Mouse (Mus musculus) adrenal gland, adult 18-20 months (tissue): ENCODE measurements around the gene Rpl6. TPM values are rescaled to one million over a fixed set of nuclear protein-coding genes. Genes with fewer than 3 reads are reported as not detected.
"Not testable (repeated sequence)": the region's sequence is repeated elsewhere in the genome, so short reads cannot be mapped to it uniquely, and the experiment has no call there.

Experiments
- DNase-seq, 2 experiments: peaks; one replicate each; pipeline ENCODE4 v3.0.0; 2021 to 2022; ENCODE audit warnings: low spot score in 2 of 2
- total RNA-seq, 2 experiments: library from RNA; stranded (reverse); gene quantifications; 1 replicate in 1 of 2; 2 replicates in 1 of 2; pipeline ENCODE4 v1.2.3; 2021

Gene Rpl6
- total RNA-seq, 2 experiments from 2014 or later, result 921 to 1,031 TPM

DNA sequence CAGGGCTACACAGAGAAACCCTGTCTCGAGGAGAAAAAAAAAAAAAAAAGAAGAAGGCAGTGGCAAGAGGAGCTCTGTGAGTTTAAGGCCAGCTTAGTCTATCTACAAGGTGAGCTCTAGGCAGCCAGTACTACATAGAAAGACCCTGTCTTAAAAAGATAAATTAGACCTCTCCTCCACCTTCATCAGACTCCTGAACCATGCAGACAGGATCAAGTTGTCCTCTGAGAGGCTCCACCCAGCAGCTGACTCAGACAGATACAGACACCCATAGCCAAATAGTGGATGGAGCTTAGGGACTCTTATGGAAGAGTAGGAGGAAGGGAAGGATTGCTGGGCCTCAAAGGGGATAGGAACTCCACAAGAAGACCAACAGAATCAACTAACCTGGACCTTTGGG is 10.1 kb upstream of the Rpl6 start:
- no peak for DNase-seq

DNA sequence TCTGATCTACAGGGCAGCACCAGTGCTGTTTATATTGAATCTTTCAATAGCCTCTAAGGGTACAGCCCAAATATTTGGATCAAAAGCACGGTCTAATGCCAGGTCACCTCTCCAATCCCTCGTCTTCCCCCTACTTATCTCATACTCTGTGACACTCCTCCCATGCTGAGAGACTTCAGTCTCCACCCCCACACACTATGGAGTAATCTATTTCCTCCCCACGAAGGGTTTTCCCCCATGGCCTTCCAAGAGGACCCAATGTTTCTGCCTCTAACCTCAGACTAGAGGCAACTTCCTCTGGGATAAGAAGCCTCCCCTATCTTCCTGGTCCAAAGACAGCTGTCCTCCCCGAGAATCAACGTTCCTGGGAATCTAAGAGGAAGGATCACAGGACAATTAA is 7.5 kb upstream of the Rpl6 start:
- DNase-seq, result no peak

DNA sequence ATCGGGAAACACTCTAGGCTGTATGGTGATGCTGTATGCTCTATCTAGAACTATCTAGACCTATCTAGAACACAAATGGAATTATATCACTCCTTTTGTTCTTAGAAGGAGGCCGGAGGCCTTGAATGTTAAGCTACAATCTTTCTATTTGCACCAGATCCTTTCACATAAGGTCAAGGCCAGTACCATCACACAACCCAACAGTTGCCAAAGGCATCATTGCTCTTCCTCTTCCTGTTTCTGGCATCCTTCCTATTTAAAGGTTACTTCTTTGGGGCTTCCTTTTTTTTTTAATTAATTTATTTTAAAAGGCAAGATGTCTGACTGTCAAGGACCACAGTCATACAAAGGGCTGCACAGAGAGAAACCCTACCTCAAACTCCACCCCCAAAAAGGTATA is 6.9 kb upstream of the Rpl6 start:
- no peak for DNase-seq

DNA sequence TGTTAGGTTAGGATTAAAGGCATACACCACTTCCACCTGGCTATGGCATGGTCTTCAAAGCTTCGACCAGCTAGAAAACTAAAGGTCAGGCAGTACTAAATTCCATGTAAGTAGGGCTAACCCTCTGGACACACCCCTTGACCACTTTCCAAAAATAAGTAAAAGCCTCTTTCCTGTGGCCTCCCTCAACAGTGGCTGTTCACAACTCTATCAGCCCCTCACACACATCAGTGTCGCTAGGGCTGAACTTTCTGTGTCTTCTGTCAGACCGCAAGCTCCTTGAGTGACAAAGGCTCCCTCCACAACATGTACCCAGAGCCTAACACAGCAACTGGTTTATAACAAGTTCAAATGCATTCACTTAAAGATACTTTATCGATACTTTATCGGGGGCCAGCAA is 5.9 kb upstream of the Rpl6 start:
- no peak for DNase-seq

DNA sequence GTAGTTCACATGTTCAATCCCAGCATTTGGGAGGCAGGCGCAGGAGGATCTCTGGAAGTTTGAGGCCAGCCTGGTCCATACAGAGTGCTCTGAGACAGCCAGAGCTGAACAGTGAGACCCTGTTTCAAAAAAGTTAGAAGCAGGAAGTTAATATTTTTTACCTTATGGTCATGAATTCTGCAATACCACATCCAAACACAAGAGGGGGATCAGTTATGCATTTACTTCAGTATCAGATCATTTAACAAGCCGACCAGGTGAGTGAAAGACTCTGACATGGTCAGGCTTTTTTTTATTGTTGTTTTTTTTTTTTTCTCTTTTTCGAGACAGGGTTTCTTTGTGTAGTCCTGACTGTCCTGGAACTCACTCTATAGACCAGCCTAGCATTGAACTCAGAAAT is 2.5 kb upstream of the Rpl6 start:
- DNase-seq, result no peak

DNA sequence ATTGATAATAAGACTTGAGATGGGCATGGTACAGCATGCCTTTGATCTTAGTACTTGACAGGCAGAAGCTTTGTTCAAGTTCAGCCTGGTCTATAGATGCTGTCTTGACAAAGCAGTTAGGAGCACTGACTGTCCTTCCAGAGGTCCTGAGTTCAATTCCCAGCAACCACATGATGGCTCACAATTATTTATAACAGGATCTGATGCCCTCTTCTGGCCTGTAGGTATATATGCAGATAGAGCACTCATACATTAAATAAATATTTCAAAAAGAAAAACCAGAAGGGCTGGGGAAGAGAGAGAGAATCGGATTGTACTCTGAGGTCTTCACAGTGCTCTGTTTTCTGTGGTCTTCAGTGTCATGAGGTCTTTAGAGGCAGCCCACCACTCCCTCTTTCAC is 1.8 kb upstream of the Rpl6 start:
- DNase-seq, result no peak

DNA sequence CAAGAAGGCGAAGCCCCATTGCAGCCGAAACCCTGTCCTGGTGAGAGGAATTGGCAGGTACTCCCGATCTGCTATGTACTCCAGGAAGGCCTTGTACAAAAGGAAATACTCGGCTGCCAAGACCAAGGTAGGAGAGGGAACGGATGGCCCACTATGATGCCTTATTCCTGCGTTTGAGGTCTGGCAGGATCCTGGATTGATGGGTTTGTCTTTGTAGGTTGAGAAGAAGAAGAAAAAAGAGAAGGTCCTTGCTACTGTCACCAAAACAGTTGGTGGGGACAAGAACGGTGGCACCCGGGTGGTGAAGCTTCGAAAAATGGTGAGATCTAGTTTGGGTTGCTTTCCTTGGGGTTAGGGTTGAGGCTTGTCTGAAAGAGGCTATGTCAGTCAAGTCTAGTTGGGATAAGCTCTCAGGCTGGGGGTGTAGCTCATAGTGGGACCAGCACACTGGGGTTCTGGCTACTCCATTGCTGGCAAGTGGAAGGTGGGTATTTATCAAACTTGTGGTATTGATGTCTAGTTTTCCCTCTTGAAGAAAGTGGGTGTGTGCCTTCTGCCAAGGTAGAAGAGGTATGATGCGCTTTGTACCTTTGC is 1.4 kb downstream of the Rpl6 start:
- DNase-seq, result not testable (repeated sequence)

DNA sequence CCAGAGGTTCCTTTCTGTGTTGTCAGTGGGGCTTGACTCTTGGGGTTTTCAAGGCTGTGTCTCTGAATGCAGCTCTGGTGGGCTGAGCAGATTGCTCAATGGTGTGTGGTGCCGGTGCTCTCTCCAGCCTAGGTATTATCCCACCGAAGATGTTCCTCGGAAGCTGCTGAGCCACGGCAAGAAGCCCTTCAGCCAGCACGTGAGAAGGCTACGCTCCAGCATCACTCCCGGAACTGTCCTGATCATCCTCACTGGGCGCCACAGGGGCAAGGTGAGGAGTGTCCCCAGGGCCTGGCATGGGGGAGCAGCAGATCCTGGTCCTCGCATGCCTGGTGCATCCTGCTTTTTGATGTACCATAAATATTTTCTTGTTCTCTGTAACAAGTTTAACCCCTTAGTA is 2.3 kb downstream of the Rpl6 start:
- DNase-seq, result no peak

DNA sequence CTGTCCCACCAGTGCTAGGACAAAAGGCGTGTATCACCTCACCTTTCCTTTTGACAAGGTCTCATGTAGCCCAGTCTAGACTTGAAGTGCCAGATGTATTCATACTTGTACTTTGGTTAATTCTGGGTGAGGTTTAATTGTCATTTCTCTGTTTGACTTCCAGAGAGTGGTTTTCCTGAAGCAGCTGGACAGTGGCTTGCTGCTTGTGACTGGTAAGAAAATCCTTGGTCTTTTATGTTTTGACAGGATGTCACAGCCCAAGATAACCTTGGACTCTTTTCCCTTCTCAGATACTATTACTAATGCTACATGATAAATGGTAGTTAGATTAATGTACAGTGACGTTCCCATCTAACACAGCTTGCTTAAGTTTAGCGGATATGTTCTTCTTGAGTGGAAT is 2.7 kb downstream of the Rpl6 start:
- DNase-seq, result no peak

DNA sequence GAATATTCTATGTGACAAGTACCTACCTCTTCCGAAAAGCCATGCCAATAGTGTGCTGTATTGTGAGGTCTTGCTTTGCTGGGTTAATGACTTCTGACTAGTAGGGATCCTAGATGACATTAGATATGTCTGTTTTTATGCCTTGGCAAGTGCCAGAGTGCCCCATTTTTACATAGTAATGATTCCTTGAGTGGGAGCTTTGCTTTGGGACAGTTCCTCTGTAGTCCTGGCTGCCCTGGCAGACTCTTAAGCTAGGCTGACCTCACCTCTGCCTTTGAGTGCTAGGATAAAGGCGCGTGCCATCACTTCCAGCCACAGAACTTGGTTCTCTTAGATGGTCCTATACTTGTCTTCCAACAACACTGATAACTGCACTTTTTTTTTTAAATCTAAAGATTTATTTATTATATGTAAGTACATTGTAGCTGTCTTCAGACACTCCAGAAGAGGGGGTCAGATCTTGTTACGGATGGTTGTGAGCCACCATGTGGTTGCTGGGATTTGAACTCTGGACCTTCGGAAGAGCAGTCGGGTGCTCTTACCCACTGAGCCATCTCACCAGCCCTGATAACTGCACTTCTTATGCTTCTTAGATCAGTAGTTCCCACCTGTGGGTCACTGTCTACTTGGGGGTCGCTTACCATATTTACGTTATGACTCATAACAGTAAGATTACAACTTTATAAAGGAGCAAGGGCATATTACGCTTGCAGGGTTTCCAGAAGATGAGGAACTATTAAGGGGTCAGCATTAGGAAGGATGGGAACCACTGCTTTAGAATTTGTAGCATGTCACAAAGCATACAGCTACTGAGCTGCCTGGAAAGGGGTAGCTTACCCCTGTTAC is 5.7 kb downstream of the Rpl6 start:
- no peak for DNase-seq

DNA sequence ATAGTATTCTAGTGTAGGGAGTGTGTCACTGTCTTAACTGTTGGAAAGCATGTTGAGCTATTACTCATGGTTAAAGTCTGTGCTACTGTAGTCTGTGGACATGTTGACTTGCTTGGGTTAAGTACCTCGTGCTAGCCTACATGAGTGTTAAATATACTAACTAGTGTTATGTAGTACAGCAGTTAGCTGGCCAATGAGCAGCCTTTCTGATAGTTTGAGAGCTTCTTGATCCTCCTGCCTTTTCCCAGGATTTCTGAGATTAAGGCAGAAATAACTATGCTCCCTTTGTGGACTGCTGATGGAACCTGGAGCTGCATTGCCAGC is 6.3 kb downstream of the Rpl6 start:
- no peak for DNase-seq

DNA sequence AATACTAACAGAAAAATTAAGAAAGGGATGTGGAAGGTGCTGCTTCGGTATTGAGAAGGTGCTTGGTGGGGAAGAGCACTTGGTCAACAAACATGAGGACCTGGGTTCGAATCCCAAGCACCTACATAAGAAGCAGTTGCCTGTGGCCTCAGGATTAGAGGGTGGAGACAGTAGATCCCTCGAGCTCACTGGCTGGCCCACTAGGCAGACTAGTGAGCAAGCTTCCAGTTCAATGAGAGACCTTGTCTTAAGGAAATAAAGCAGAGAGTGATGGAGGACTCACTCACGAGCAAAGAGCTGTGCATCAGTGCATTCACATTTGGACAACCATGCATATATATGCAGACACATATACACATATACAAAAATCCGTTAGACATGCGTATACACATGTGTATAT is 7.8 kb downstream of the Rpl6 start:
- no peak for DNase-seq

DNA sequence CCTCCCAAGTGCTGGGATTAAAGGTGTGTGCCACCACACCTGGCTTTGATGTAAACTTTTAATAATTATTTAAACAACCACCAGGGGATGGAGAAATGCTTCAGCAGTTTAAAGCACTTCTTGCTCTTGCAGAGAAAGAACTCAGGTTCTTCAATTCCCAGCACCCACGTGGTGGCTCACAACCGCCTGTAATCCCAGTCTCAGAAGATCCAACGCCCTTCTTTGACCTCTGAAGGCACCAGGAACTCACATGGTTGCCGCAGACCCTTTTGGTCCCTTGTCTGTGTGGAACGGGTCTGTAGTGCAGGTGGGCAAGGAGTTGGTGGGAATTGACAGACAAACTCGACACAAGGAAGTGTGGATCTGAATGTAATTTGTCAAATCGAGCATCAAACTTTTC is 10.4 kb downstream of the Rpl6 start:
- DNase-seq, result no peak

DNA sequence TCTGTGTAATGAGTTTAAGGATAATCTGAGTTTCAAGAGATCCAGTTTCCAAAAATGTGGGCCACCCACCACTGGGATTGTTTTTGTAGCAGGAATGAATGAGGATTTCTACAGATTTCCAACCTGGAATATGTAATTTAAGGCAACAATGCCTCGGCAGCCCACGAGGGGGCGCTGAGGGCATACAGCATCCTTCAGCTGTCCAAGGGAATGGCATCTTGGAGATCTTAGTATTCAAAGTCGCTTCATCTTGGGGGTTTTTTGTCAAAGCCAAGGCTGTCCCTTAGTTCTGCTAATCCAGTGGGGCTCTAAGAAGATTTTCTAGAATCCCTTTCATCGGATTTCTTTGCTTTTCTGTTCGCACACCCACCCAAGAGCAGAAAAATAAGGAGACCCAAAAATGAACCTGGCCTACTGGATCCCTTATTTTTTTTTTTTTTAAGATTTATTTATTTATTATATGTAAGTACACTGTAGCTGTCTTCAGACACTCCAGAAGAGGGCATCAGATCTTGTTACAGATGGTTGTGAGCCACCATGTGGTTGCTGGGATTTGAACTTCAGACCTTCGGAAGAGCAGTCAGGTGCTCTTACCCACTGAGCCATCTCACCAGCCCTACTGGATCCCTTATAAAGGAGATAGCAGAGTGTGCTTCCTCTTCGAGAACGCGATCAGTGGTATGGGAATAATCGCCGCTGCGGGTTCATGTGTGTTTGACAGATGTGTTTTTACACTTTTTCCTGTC is 11.3 kb downstream of the Rpl6 start:
- peak; percentile 69 to 72 for DNase-seq

DNA sequence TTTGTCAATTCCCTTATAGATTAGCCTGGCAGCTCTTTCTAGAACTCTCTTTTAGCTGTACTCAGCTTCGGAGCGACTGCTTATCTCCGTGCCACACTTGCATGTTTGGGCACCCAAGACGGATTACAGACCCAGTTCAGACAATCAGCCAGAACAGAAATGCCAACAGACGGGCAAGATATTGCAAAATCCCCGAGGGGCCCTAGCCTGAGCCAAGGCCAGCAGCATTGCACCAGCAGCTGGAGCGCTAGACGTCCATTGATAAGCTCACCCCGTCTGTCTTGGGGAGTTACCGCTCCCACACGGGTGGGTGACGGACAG is 11.8 kb downstream of the Rpl6 start:
- peak in 1 of 2 experiments; percentile 42 for DNase-seq

DNA sequence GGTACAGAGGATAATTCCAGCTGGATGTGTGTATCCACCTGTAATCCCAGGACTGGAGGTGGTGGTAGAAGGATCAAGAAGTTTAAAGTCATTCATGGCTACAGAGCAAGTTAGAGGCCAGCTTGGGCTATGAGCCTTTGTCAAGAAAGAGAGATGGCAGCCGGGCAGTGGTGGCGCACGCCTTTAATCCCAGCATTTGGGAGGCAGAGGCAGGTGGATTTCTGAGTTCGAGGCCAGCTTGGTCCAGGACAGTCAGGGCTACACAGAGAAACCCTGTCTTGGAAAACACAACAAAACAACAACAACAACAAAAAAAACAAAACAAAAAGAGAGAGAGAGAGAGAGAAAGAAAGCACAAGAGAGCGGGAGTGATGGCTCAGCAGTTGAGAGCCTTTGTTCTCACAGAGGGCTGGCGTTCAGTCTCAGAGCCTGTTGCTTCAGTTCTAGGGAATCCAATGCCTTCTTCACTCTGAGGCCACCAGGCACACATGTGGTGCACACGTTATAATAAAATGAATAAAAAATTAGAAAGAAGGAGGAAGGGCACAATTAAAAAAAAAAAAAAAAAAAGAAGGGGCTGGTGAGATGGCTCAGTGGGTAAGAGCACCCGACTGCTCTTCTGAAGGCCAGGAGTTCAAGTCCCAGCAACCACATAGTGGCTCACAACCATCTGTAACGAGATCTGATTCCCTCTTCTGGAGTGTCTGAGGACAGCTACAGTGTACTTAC is 12.5 kb downstream of the Rpl6 start:
- DNase-seq, result not testable (repeated sequence)

DNA sequence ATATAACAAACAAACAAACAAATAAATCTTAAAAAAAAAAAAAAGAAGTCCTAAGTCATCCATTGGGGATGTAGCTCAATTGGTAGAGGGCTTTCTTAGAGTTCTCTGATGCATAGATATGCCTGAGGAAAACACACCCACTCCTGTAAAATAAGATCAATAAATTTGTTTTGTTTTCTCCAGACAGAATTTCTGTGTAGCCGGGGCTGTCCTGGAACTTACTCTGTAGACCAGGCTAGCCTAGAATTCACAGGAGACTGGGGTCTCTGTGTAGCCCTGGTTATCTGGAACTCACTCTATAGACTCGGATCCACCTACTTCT is 13.0 kb downstream of the Rpl6 start:
- no peak for DNase-seq

DNA sequence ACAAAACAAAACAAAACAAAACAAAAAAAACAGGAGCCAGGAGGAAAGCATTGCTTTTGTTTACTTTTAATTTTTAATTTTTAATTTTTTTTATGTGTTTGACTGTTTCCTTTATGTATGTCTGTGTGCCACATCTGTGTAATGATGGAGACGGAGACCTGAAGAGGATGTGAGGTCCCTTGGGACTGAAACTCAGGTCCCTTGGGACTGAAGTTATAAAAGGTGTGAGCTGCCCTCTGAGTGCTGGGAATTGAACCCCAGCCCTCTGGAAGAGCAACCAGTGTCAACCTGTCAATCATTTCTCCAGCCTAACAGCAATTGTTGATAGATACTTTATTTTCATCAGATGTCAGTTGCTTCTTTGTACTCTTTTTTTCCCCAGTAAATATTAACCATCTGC is 14.9 kb downstream of the Rpl6 start:
- no peak for DNase-seq

DNA sequence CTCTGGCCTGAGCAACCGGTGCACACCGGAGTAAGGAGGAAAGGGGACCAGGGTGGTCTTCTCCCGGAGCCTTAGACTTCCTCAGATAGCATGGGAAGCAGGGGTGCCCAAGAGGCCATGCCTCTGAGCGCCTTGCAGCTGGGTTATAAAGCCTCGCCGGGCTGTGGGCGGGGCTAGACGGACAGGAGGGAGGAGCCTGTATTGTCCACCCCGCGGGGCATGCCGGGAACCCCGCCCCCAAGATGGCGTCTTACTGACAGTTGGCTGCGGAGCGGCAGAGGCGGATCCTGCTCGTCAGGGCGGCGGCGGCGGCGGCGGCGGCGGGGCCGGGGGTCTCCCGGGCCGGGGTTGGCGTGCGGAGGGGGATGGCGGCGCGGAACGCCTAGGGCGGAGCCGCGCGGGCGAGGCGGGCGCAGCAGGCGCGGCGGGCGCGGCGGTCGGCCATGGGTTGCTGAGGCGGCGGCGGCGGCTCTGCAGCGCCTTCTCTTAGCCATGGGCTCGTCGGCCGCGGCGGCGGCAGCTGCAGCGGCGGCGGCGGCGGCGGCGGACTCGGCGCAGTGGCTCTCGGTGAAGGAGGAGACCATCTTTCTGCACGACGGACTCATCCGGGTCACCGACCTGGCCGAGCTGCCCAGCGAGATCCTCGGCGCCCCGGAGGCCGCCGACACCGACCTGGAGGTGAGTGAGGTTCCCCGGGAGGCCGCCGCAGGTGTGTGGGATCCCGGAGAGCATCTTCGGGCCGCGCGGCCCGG is 15.9 kb downstream of the Rpl6 start, which contains the start of gene Hectd4:
Gene Hectd4 (plus strand): TSS at position 240 of the 752 bp plus-strand sequence.
- peak; percentile 98 to 99 for DNase-seq

DNA sequence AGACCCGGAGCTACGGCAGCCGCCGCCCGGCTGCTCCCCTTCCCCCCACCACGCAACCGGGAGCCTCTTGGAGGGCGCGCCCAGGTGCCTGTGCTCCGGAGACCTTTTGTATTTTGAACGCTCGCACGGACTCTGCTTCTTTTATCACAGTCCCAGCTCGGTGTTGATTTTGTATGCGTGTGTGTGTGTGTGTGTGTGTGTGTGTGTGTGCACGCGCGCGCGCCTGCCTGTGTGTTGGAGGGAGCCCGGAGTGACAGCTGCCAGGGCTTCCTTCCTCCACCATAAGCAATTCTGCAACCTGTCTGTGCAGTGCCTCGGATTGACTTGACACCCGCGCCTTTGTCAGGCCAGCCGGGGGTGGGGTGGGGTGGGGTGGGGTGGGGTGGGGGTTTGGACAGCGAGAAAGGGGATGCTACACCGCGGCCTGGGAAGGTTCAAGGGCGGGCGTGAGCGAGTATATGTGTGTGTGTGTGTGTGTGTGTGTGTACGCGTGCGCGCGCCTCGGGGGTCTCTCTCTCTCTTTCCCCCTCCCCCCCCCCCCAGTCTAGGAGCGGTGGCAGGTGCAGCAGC is 16.5 kb downstream of the Rpl6 start:
- DNase-seq, result no peak

DNA sequence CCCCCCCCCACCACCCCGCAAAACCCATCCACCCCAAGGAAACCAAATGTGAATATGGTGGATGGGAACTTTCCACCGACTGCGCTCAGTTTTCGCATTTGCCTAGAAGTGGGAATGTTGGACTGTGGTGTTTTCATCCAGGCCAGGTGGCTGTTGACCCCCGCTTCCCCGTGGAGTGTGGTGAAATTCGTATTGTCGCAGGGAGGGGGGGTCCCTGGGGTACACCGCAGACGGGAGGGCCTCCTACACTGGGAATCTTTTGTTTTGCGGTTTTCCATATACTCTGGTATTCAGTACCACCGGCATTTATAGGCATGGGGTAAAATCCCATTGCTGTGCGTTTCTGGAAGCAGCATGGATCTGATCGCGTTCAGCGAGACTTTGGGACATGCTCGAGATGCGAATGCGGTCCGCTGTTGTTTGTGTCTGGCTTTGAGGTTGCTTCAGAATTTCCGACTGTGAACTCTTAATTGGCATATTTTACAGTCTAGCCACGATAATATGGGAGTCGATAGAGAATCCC is 17.1 kb downstream of the Rpl6 start:
- no peak for DNase-seq
